Mouse (Mus musculus) liver (tissue): Measurements from ENCODE around the gene Mybpc3.
A peak's percentile ranks its signal among the peaks of the same experiment; 100 is the strongest.

ENCODE experiments used
- DNase-seq: peaks from one replicate; pipeline ENCODE4 v3.0.0-alpha.2; 2020; ENCODE audit warnings: mixed read lengths

Mybpc3 gene

GRCm38 (mm10) chr2:91123521-91123920 lies 5.6 kb downstream of the Mybpc3 start:
- no peak for DNase-seq

GRCm38 (mm10) chr2:91125101-91125500 lies 7.2 kb downstream of the Mybpc3 start:
- no peak for DNase-seq

GRCm38 (mm10) chr2:91128761-91129160 lies 10.8 kb downstream of the Mybpc3 start:
- no peak for DNase-seq

GRCm38 (mm10) chr2:91130126-91130525 lies 12.2 kb downstream of the Mybpc3 start:
- no peak for DNase-seq

GRCm38 (mm10) chr2:91131251-91131650 lies 13.3 kb downstream of the Mybpc3 start:
- no peak for DNase-seq

- DNase-seq, result no peak
Observed at GRCm38 (mm10) chr2:91132035-91132434, 14.1 kb downstream of the Mybpc3 start.

- no peak for DNase-seq
Observed at GRCm38 (mm10) chr2:91136513-91137412, 18.8 kb downstream of the Mybpc3 start.

GRCm38 (mm10) chr2:91137481-91137880 lies 19.5 kb downstream of the Mybpc3 start:
- DNase-seq, result no peak

- DNase-seq, result no peak
Observed at GRCm38 (mm10) chr2:91139311-91139710, 21.4 kb downstream of the Mybpc3 start.

- DNase-seq, result no peak
Observed at GRCm38 (mm10) chr2:91139764-91140163, 21.8 kb downstream of the Mybpc3 start.

GRCm38 (mm10) chr2:91142920-91143319 lies 25.0 kb downstream of the Mybpc3 start:
- DNase-seq, result no peak

GRCm38 (mm10) chr2:91143401-91143800 lies 25.5 kb downstream of the Mybpc3 start:
- DNase-seq, result no peak

GRCm38 (mm10) chr2:91148101-91148500 lies 30.2 kb downstream of the Mybpc3 start:
- no peak for DNase-seq

GRCm38 (mm10) chr2:91151331-91151730 lies 33.4 kb downstream of the Mybpc3 start:
- no peak for DNase-seq

GRCm38 (mm10) chr2:91152885-91153377 lies 35.0 kb downstream of the Mybpc3 start:
- no peak for DNase-seq

GRCm38 (mm10) chr2:91154091-91154490 lies 36.1 kb downstream of the Mybpc3 start:
- no peak for DNase-seq

- DNase-seq, result no peak
Observed at GRCm38 (mm10) chr2:91157002-91157752, 39.2 kb downstream of the Mybpc3 start.

- DNase-seq, result no peak
Observed at GRCm38 (mm10) chr2:91160591-91160990, 42.6 kb downstream of the Mybpc3 start.

GRCm38 (mm10) chr2:91162952-91163351 lies 45.0 kb downstream of the Mybpc3 start:
- DNase-seq, result no peak

GRCm38 (mm10) chr2:91163532-91163931 lies 45.6 kb downstream of the Mybpc3 start:
- no peak for DNase-seq

GRCm38 (mm10) chr2:91164991-91165390 lies 47.0 kb downstream of the Mybpc3 start:
- DNase-seq, result peak; percentile 21

GRCm38 (mm10) chr2:91167629-91168028 lies 49.7 kb downstream of the Mybpc3 start:
- no peak for DNase-seq

- no peak for DNase-seq
Observed at GRCm38 (mm10) chr2:91169587-91170322, 51.8 kb downstream of the Mybpc3 start.
